Mouse (Mus musculus) heart, adult 2 months (tissue): ENCODE data around the gene Aqp12.

Source experiments
- CTCF ChIP-seq: fragments of 200-600 bp; IDR thresholded peaks from 2 replicates; pipeline ENCODE4 v1.8.1; 2022; ENCODE audit warnings: antibody characterized with exemption, mild to moderate bottlenecking, moderate library complexity
- EP300 ChIP-seq: fragments of 200-500 bp; IDR thresholded peaks from 2 replicates; pipeline ENCODE4 v1.6.1; 2011; ENCODE audit warnings: low read depth, low read length, control low read depth; ENCODE audit not compliant: insufficient read depth

GRCm38 (mm10) chr1:93026600-93026999 is 20.5 kb downstream of the Aqp12 start:
- TF ChIP-seq CTCF (no peak), EP300 (no peak)
